Mouse (Mus musculus): ENCODE results near the gene Zfp202.

The Zfp202 gene

GRCm38 (mm10) chr9:40240311-40240710, 48.2 kb downstream of the Zfp202 start:
- in situ Hi-C loops (cut with MseI, MboI), result no loop called here

DNA sequence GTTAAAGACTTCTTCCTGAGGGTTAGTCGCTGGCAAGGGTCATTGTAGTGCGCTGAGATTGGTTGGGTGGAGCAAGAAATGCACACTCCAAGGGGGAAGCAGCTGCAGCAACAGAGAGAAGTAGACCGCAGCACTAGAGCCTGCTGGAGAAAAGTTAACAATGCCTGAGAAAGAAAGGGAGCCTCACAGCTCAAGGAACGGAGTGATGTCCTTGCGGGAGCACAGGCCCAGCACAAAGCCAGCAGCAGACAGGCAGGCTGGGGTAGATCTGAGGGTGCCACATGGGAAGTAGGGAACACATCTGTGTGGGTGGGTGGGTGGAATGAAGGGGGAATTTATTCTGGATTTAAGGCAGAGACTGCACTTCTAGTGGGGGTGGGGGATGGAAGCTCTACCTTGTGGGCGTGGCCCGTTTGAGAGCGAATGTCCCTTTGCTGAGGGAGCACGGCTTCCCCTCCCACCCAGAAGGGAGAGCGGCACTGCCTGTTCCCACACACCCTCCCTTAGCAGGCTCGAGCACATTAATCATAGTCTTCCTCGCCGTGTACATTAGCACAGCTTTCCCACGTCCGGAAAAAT, 49.2 kb downstream of the Zfp202 start:
- in situ Hi-C loops (cut with MseI, MboI), result no loop called here

DNA sequence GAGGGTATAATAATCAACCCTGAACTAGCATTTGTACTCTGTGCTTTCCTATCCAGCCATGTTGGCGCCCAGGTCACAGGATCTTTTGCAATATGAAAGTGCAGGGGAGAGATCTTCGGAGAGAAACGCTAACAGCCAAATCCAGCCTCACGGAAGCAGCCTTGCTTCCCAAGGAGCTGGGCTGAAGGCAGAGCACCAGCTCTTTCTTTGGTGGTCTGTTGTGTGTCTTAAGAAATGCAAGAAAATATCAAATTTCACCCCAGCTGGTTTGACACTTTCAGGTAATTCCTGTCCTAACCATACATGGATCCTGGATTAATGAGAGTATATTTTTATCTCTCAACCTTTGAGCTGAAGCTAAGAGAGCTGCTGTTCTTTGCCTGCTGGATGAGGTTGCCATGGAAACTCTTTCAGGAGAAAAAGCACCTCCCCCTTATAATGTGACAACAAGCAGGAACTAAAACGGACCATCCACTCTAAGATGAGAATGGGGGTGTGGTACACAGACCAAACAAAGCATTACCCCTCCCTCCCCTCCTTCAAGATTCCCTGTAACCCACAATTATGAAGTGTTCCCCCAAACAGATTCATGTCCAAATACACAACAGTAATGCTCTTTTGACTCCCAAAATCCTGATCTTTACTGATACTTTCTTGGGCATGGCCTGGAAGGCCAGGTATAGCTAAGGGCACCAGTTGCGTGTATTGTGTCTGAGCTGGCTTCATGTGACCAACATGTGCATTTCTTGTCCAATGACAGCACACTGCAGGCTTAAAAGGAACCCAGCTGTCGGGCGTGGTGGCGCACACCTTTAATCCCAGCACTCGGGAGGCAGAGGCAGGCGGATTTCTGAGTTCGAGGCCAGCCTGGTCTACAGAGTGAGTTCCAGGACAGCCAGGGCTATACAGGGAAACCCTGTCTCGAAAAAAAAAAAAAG, 50.1 kb downstream of the Zfp202 start:
- in situ Hi-C loops (cut with MseI, MboI), result no loop called here

DNA sequence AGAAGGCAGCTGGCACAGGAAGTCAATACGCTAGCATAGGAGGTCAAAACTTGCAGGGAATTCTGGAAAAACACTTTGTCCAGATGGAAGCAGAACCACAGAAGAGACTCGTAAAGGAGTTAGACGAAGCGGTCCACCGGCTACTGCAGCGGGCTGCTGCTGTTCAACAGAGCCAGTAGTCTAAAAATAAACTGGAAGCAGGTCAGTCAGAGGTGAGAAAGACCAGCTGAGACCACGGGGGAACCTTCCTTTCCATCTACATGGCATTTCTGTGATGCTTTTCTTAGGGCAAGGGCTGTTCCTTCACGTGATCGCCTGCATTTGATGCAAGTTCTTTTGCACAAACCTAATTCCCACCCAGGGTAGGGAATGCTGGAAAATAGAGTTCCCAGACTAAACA, 53.4 kb downstream of the Zfp202 start:
- in situ Hi-C loops (cut with MseI, MboI), result no loop called here

GRCm38 (mm10) chr9:40245974-40246665, 54.0 kb downstream of the Zfp202 start:
- in situ Hi-C loops (cut with MseI, MboI), result no loop called here

DNA sequence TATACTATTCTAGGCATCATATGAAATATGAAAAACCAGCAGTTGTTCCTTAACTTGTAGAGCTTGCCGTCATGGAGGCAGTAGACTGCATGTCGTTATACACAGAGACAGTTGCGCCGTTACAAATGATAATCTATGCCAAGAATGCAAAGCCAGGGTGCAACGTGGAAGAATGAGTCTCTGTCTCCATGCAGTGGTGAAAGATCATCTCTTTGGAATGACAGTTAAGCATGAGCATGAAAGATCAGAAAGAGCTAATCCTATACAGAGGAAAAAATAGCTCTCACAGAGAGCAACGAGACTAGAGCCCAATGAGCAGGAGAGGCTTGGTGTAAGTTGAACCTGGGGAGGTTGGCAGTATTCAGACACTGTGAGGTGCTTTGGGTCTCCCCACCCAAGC, 54.6 kb downstream of the Zfp202 start:
- in situ Hi-C loops (cut with MseI, MboI), result no loop called here

- in situ Hi-C loops (cut with MseI, MboI), result no loop called here
These were observed 57.0 kb downstream of the Zfp202 start for GRCm38 (mm10) chr9:40249106-40249505.

GRCm38 (mm10) chr9:40252459-40252858, 60.3 kb downstream of the Zfp202 start:
- in situ Hi-C loops (cut with MseI, MboI), result no loop called here
